Mouse (Mus musculus) MEL-GATA-1-ER (cell line): ENCODE measurements around the gene Ehd3.
"Not testable (repeated sequence)": the region's sequence is repeated elsewhere in the genome, so short reads cannot be mapped to it uniquely, and the experiment has no call there.

Experiments used
- DNase-seq: peaks from one replicate; pipeline ENCODE4 v3.0.0-alpha.2; 2012; ENCODE audit warnings: low read depth; ENCODE audit errors: extremely low read depth

Gene Ehd3

GRCm38 (mm10) chr17:73826106-73826505, 22.2 kb downstream of the Ehd3 start:
- no peak for DNase-seq

GRCm38 (mm10) chr17:73827446-73827845, 23.5 kb downstream of the Ehd3 start:
- no peak for DNase-seq

- DNase-seq: no peak
These were observed 26.6 kb downstream of the Ehd3 start for GRCm38 (mm10) chr17:73830511-73830910.

GRCm38 (mm10) chr17:73831427-73831826, 27.5 kb downstream of the Ehd3 start:
- DNase-seq: no peak

- no peak for DNase-seq
These were observed 29.0 kb downstream of the Ehd3 start for GRCm38 (mm10) chr17:73832901-73833300.

- no peak for DNase-seq
These were observed 29.5 kb downstream of the Ehd3 start for GRCm38 (mm10) chr17:73833474-73833873.

- no peak for DNase-seq
These were observed 32.7 kb downstream of the Ehd3 start for GRCm38 (mm10) chr17:73836601-73837000.

- DNase-seq: no peak
These were observed 33.3 kb downstream of the Ehd3 start for GRCm38 (mm10) chr17:73837244-73837643.

- no peak for DNase-seq
These were observed 35.3 kb downstream of the Ehd3 start for GRCm38 (mm10) chr17:73839086-73839835.

GRCm38 (mm10) chr17:73839876-73840275, 35.9 kb downstream of the Ehd3 start:
- not testable (repeated sequence) for DNase-seq

- DNase-seq: no peak
These were observed 39.0 kb downstream of the Ehd3 start for GRCm38 (mm10) chr17:73842963-73843362.

- no peak for DNase-seq
These were observed 41.7 kb downstream of the Ehd3 start for GRCm38 (mm10) chr17:73845632-73846031.

GRCm38 (mm10) chr17:73847399-73847798, 43.5 kb downstream of the Ehd3 start:
- DNase-seq: no peak

GRCm38 (mm10) chr17:73853041-73853440, 49.1 kb downstream of the Ehd3 start:
- no peak for DNase-seq

GRCm38 (mm10) chr17:73853717-73854116, 49.8 kb downstream of the Ehd3 start:
- no peak for DNase-seq

GRCm38 (mm10) chr17:73869008-73869685, 65.2 kb downstream of the Ehd3 start:
- no peak for DNase-seq

GRCm38 (mm10) chr17:73870956-73871605, 67.1 kb downstream of the Ehd3 start:
- DNase-seq: no peak

- DNase-seq: peak; percentile 31
These were observed 71.3 kb downstream of the Ehd3 start for GRCm38 (mm10) chr17:73875268-73875667.

- no peak for DNase-seq
These were observed 71.7 kb downstream of the Ehd3 start for GRCm38 (mm10) chr17:73875674-73876073.

- no peak for DNase-seq
These were observed 75.5 kb downstream of the Ehd3 start for GRCm38 (mm10) chr17:73879262-73879916.

- no peak for DNase-seq
These were observed 76.4 kb downstream of the Ehd3 start for GRCm38 (mm10) chr17:73880286-73880685.

- no peak for DNase-seq
These were observed 77.4 kb downstream of the Ehd3 start for GRCm38 (mm10) chr17:73881295-73881694.
